Mouse (Mus musculus) kidney, postnatal 4 days (tissue): ENCODE measurements around the gene Gm36210.

Source experiments
- DNase-seq, 2 experiments: peaks; one replicate each; pipeline ENCODE4 v3.0.0; 2021; ENCODE audit warnings: mixed read lengths in 2 of 2

Gm36210 gene

DNA sequence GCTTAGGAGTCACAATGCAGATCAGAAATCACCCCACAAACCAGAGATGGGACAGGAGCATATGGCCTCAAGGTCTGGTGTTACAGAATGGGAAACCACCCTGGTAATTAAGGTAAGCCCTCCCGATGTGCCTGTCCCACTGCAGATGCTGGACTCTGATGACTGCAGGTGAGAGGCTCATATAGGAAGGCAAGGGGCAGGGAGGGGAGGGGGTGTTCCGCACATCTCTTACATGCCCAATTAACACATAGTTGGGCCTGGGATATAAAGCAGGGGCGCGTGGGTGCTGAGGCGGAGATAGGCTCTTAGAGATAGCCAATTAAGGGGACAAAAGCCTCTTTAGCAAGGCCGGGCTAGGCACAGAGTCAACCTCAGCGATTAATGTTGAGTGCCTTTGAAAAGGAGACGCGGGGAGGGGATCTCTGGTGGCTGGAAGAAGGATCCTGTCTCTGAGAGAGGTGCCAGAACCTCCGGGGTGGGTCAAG is at the start of gene Gm36210:
Gm36210 (minus strand) TSS at position 51 of the 485 bp plus-strand sequence.
- no peak for DNase-seq

DNA sequence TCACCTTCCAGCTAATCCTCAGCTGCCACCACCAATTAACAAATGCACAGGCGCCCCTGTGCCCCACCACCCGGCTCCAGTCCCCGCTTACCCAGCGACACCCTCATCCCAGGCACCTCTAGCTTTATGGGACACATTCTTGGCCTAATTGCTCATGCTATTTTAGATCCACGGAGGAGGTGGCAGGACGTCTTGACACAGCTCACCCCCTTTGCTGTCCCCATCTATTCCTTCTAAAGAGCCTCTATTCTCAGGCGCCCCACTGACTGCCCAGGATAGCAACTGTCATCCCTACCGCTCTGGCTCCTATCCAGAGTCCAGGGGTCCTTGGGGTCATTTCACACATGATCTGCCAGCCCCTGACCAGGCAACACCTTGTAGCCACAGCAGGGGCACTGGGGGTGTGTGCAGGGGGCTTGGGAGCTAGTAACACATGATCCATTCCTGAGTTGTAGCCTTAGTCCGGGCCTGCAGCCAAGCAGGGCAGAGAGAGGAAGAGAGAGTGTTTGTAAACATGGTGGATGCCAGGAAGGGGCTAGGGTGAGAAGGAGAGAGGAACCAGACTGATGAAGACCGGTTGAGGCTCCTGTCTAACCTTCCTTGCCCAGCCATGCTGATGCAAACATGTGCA is 47.6 kb upstream of the Gm36210 start:
- no peak for DNase-seq

DNA sequence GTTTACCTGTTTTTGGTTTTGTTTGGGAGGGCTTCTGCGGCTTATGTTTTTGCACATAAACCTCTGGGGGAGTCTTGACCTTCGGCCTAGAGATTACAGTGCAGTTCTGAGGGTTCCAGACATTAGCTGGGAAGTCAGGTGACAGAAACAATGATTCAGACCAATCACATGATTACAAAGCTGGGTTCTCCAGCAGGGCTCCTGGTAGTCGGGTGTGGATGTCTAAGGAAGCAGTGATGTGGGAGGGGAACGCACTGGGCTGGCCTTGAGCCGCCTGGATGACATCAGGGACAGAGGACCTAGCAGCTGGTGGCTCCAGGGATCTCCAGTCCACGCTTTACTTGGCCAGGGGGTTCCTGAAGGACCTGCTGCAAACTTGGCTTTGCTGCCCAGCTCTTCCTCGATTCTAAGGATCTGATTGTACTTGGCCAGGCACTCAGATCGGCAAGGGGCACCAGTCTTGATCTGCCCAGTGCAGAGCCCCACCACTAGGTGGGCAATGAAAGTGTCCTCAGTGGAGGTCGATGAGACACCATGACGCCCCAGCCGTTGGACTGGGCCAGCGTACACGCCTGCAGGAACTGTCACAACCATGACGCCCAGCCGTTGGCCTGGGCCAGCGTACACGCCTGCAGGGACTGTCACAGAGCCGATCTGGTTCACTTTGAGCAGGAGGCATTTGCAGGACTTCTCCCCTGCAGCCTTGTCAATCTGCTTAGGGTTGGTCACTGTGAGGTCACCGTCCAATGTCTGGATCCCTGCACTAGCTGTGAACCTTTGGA is 44.4 kb upstream of the Gm36210 start:
- no peak for DNase-seq

DNA sequence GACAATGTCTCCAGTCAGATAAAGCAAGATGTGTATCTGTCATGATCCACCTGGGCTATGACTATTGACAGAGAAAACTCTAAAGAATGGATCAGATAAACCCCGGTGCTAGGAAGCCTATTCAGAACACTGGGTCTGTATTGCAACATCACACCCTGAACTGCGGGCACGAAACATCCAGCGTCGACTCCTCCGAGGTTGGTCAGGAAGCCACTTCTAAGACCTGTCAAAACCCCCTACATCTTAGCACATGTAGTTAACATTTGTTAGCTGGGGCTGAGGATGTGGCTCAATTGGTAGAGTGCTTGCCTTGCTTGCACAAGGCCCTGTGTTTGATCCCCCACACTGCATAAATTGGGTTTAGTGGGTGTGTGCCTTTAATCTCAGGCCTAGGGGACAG is 42.1 kb upstream of the Gm36210 start:
- no peak for DNase-seq

DNA sequence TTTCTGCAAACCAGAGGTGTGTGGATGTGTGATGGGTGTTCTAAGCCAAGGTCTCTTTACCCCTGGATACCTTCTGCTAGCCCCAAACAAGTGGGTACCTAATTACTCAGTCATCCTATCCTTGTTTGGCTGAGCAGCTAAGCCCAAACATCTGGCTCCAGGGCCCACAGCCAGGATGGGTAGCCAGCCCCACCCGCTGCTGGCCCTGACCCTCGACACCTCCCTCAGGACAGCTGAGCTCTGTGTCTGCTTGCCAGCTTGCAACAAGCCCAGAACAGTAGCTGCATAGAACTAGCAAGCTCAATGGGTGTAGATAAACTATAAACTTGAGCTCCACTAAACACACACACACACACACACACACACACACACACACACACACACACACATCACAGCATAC is 41.5 kb upstream of the Gm36210 start:
- no peak for DNase-seq

DNA sequence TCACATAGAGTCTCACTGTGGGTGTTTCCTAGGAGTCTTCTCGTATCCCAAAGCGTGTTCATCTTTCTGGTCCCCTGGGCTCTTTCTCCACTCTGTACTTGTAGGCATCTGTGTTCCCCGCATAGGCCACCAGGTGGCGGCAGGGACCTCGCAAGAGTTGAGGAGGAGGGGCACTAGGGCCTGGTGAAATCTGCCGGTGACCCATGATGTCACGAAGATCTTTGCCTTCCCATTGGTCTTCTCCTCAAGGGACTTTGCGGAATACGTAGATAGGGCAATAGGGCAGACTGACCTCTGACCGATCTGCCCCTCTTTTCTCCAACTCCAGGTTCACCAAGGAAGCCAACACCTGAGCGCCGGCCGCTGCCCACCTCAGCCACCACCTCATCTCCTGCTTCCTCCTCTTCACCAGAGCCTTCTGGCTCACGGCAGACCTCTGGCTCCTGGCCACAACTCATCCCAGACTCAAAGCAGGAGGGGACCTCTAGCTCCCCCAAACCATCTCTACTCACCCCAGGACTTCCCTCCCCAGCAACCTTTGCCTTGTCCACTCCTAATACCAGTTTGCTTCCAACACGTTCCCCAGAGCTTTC is 37.0 kb upstream of the Gm36210 start:
- DNase-seq, result peak; percentile 95

DNA sequence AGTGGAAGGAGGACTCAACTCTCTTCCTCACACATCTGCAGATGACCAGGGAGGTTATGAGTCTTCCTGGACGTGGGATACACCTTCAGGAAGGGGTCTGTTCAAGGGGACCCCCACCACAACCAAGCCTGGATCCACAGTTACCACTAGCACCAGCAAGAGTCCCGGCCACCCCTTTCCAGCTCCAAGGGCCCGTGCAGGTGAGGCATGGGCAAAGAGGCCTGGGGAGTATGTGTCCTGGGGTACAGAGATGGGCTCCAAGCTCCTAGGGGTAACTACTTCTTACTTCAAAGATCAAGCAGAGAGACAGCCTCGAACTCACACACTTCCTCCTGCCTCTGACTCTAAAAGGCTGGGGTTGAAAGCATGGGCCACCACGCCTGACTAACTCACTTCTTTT is 36.4 kb upstream of the Gm36210 start:
- DNase-seq, result no peak

DNA sequence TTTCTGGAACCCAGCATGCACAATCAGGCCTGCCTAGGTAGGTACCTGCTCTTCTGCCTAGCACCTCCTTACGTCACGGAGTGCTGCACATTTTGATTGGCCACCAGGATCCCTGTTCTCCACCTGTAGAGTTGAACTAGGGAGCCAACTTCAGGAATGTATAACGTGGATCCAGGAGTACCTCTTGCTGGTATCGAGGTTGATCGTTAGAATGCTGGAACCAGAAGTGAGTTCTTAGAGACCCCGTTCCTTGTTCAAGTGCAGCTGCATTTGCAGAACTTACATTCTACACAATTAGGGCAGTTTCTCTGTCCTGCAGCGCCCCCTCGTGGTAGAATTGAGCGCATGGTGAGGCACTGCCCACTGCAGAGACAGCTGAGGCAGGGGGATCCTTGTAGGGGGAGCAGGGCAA is 33.8 kb upstream of the Gm36210 start:
- peak; percentile 87 to 89 for DNase-seq

DNA sequence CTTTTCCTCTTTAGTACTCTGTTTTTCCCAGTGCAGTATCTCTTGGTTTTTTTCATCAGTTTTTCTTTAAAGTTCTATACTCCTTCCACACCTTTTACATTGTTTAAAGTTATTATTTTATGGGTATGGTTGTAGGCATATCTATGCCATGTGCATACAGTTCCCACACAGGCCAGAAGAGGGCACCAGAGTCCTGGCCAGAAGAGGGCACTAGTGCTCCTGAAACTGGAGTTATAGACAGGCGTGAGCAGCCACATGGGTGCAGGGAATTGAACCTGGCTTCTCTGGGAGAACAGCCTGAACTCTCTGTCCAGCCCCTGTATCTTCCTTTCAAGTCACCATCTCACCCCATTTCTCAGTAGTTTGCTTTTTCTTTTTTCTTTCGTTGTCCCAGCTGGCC is 32.1 kb upstream of the Gm36210 start:
- DNase-seq, result peak; percentile 88

DNA sequence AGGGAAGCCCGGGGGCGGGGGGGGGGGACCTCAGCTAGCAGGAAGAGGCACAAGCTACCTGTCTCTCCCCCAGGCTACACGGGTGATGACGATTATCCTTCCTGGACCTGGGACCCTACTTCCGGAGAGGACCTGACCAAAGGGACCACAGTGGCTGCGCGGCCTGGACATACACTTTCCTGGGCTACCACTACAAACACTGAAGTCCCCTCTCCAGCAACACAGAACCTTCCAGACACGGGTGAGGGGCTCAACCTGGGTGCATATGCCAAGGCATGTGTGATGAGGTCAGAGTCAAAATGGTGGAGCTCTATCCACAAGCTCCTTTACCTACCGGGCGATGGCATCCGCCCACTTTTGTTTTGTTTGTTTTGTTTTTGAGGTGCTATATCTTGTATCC is 31.1 kb upstream of the Gm36210 start:
- DNase-seq, result no peak

DNA sequence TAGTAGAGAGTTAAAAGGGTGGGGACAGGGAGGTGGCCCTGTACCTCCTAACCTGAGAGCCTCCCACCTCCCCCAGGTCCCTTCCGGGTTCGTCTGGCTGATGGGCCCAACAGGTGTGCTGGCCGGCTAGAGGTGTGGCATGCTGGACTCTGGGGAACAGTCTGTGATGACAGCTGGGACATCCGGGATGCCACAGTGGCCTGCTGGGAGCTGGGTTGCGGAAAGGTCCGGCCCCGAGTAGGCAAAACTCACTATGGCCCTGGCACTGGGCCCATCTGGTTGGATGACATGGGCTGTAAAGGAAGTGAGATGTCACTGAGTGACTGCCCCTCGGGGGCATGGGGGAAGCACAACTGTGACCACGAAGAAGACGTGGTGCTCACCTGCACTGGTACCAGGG is 30.5 kb upstream of the Gm36210 start:
- peak in 1 of 2 experiments; percentile 17 for DNase-seq

DNA sequence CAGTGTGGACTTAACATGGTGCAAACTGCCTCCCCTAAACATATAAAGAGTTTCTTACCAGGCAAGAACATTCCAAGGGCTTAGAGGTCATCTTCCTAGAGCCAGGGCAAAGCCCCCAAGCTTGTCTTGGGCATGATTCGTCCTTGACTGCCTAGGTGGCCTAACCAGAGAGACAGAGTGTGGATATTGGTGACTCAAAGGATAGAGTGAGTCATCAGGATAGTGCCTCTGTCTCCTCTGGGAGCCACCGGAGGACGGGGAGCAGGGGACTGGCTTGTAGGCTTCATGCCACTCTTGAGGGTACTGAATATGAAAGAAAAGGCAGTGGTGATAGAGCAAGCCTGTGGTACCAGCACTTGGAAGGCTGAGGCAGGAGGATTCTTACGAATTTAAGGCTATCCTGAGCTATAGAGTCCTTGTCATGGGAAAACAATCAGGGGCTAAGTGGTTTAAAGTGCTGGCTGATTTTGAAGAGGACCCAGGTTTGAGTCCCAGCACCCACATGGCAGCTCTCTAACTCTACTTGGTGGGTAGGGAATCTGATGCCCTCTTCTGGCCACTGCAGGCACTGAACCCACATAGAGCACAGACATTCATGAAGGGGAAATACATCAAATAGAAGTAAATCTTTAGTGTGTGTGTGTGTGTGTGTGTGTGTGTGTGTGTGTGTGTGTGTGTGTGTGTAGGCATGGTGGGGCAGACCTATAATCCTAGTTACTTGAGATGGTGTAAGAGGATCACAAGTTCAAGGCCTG is 28.0 kb upstream of the Gm36210 start:
- DNase-seq, result no peak

DNA sequence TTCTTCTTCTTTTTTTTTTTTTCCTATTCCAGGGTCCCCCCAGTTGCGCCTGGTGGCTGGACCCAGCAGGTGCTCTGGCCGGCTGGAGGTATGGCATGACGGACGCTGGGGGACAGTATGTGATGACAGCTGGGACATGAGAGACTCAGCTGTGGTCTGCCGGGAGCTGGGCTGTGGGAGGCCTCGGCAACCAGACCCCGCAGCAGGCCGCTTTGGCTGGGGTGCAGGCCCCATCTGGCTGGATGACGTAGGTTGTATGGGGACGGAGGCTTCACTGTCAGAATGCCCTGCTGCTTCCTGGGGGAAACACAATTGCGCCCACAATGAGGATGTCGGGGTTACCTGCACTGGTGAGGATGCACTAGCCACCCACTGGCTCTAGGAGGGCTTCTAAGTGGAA is 26.8 kb upstream of the Gm36210 start:
- DNase-seq, result no peak

DNA sequence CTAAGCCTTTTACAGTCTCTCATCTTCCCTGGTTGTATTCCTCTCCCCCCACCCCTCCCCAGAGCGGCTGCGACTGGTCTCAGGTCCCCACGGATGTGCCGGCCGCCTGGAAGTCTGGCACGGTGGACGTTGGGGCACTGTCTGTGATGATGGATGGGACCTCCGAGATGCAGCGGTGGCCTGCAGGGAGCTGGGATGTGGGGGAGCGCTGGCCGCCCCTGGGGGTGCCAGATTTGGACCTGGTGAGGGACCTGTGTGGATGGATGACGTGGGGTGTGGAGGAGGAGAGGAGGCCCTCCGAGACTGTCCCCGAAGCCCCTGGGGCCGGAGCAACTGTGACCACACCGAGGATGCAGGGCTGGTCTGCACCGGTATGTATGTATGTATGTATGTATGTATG is 22.0 kb upstream of the Gm36210 start:
- DNase-seq, result peak in 1 of 2 experiments; percentile 30

DNA sequence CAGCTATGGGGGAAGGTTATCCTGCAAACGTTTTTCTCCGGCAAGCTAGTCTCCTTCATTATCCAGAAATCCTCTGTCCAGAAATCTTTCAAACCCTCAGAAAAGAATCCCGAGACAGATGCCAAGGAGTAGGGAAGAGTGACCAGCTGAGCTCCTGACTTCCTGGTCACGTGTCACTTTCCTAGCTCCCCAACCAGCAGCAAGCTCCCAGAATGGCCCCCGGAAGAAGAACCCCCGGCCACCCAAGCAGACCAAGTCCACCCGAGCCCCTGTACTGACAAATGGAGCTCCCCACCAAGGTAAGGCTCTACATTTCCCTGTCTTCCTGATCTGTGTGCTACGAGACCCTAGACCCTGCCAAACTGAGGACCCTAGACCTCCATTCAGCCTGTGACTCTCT is 21.4 kb upstream of the Gm36210 start:
- peak in 1 of 2 experiments; percentile 44 for DNase-seq

DNA sequence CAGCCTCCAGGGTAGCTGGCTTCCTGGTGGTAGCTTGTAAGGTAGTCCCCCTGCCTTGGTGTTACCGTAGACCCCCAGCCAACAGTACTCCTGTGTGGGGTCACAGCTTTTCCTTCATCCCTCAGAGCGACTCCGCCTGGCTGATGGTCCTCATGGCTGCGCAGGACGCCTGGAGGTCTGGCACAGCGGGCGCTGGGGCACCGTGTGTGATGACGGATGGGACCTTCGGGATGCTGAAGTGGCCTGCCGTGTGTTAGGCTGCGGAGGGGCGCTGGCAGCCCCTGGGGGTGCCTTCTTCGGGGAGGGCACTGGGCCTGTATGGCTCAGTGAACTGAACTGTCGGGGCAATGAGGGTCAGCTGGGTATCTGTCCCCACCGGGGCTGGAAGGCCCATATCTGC is 20.5 kb upstream of the Gm36210 start:
- no peak for DNase-seq

DNA sequence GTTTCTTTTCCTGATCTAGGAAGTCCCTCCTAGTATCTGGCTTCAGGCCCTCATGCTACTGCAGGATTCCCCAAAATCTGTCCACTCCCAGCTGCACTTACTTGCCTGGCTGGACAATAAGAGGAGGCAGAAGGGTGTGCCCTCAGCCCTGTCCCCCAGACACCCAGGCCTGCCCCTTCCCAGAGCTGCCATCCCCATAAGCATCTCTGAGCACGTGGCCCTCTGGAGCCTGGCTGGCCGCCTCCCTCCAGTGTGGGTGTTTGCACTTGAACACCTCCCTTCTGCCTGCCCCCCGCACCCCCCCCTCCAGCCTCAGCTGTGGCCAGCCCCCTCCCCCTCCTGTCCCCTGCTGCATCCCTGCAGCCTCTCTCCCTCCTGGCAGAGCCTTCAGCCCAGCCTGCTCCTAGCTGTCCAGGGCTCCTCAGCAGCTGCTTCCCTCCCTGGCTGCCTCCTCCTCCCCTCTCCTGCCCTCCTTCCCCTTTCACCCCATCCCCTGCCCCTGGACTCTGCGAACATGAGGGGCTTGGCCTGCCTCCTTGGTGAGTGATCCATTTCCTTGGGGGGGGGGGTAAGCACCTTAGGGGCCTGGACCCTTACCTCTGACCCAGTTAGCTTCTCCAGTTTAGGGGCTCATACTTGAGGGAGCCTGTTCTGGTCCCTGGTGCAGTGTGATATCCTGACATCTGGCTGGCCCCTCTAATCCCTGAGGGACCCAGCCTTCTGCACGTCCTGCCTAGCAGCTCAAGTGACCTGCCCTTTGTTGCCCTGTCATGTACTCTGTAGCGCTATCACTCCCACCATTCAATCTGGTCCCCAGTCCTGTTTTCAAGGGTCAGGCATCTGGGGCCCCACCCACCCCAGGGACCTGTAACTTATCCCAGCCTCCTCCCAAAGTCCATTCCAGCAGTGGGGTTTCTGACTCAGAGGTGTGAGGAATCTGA is 19.4 kb upstream of the Gm36210 start, which contains the start of gene Ssc5d:
Ssc5d (plus strand) TSS at position 345 of the 941 bp plus-strand sequence.
- DNase-seq, result peak; percentile 68 to 77

DNA sequence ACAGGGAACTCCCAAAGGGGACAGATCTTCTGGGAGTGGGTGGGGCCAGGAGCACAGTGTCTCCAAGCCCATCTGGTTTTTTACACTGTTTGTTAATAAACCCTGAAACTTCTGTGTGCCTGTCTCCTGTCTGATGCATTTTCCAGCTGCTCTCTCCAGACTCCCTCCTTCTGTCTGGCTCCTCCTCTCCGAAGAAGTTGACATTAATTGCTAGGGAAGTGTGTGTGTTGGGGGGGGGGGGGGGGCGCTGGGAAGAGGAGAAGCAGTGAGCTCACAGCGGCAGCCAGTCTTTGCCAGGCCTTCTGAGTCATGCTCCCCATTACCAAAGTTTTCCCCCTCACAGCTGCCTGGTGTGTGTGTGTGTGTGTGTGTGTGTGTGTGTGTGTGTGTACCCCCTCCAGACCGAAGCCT is 18.6 kb upstream of the Gm36210 start:
- peak; percentile 56 to 69 for DNase-seq

DNA sequence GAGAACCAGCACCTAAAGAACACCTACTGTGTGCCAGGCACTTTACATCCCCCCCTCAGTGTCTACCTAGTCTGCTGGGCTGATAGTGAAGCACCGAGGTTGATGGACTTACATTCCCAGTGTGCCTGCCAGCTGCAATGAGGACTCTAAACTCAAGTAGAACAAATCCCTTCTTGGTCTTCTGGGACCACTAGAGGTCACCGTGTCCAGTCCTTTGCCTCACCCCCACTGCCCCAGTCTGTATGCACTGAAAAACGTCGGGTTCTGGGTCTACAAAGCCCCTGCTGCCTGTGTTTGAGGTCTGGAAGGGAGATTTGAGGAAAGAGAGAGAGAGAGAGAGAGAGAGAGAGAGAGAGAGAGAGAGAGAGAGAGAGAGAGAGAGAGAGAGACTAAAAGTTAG is 18.2 kb upstream of the Gm36210 start:
- peak in 1 of 2 experiments; percentile 43 for DNase-seq

DNA sequence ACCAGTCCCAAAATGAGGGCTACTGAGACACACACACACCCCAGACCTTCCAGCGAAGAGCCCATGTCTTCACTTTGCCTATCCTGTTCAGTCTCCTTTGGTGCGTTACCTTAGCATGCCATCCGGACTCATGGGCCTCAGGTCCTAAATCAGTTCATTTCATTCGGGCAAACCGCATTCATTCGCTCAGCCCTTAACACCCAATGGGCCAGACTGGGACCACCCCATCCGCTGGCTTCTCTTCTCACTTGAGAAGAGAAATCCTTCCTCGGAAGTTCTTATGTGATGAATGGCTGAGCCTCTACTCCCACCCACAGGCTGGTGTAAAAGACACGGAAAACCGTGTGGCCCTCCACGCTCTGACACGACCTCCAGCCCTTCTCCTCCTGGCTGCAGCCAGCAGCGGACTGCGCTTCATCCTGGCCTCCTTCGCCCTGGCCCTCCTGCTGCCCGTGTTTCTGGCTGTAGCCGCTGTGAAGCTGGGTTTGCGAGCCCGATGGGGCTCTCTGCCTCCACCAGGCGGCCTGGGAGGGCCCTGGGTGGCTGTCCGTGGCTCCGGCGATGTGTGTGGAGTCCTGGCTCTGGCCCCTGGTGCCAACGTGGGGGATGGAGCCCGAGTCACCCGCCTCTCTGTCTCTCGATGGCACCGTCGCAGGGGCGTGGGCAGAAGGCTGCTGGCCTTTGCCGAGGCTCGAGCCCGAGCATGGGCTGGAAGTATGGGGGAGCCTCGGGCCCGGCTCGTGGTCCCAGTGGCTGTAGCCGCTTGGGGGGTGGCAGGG is 17.5 kb upstream of the Gm36210 start:
- DNase-seq, result peak; percentile 71 to 79
